Mouse (Mus musculus) testis, postnatal 14 days (tissue): Measurements from ENCODE around the gene Sim2.

Experiments used
- DNase-seq: peaks from one replicate; pipeline ENCODE4 v3.0.0; 2021; ENCODE audit warnings: low spot score

Sim2 gene

DNA sequence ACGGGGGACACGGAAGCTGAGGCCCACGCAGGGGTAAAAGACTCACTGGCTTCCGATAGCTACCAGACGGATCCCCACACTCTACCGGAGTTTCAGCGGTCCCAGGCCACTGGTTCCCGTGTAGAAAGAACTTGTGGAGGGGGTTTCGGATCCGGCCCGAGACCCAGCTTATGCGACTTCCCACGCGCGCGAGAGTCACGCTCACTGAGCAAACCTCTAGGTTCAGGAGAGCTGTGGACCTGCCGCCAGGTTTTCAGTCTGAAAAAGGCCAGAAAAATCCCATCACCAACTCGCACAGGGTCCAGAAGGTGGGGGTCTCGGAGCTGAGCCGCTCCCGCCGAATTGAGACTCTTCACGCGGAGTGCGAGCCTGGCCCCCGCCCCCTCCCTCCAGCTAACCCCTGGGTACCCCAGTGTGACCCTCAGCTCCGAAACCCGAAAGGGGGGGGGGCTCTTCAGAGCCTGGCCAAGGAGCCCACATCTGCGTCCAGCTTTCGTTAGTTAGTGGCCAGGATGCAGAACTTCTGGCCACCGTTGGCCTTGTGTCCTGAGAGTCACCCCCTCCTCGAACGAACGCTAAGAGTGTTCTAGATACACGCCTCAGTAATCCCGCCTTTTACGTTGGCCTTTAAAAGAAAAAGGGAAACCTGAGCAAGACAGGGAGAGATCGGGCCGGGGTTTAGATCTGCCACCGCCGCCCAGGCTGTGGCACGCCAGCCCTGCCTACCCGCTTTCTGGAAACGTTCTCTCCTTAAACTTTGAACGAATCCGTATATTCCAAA is 5.5 kb upstream of the Sim2 start:
- no peak for DNase-seq

DNA sequence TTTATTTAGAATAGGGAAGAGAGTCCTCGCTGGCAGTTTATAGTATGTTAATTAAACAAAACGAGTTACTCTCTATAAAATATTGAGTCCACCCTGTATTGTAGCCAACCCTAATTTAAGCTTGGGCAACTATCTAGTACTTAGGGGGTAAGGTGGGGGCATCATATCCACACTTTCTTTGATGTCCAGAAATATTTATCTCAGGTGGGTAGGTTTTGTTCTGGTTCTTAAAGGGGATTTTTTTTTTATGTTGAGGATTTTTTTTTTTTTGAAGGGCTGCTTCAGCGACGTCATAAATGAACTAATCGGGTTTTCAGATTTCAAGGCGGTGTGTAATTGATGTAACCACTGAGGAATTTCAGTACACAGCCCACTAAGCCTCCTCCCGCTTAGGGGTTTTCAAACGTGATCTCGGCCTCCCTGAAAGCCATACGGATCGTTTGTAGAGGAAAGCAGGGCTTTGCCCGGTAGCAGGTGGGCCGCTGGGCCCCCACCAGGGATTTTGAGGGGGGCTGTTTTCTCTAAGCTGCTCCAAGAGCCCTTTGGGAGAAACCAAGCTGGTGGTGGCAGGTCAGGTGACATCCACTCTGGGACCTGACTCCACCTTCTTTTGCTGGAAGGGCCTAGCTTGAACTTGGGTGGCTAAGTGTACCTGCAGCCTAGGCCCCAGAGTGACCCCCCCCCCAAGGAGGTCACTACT is 4.7 kb upstream of the Sim2 start:
- no peak for DNase-seq

DNA sequence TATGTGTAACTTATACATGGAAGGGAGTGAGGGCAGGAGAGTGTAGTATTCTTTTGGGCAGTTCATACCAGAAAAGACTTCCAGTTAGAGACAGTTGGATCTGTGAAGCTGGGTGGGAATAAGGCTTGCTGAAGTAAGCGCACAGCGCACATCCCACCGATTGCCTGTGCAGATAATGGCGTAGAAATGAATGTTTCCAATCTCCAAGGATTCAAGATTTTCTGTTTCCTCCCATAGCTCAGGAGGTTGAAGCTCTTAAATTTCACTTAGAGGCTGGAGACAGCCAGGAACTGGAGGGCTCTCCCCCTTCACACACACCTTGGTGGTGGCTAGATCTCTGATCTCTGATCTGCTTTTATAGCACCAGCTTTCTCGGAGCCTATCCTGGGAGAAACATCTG is 3.1 kb upstream of the Sim2 start:
- DNase-seq: no peak

DNA sequence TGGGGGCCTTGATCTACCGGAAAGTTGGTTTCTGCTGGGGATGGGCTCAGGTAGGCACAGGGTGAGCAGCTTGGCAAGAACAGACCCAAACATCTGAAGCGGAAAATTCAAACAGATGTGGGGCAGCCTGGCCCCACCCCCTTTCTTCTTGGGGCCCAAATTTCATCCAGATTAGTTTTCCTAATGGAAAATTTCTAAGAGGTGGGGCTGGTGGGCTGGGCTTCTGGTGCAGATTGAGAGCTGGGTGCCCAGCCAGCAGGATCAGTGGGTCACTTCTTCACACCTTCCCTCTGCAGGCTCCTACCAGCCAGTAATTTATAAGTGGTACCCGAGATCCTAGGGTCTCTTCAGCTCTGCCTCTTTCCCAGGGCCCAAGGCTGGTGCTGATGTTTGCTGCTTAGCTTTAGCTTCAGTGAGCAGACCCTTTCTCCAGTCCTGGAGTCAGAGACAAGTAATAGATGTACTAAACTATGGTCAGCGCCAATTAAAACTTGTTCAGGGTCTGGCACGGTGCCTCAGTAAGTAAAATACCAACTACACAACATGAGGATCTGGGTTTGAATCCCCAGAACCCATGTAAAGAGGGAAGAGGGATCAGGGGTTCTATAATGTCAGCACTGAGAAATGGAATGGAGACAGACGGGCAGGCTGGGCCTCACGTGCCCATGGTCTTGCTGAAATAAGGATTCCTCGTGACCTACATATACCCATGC is 2.6 kb upstream of the Sim2 start:
- DNase-seq: no peak

DNA sequence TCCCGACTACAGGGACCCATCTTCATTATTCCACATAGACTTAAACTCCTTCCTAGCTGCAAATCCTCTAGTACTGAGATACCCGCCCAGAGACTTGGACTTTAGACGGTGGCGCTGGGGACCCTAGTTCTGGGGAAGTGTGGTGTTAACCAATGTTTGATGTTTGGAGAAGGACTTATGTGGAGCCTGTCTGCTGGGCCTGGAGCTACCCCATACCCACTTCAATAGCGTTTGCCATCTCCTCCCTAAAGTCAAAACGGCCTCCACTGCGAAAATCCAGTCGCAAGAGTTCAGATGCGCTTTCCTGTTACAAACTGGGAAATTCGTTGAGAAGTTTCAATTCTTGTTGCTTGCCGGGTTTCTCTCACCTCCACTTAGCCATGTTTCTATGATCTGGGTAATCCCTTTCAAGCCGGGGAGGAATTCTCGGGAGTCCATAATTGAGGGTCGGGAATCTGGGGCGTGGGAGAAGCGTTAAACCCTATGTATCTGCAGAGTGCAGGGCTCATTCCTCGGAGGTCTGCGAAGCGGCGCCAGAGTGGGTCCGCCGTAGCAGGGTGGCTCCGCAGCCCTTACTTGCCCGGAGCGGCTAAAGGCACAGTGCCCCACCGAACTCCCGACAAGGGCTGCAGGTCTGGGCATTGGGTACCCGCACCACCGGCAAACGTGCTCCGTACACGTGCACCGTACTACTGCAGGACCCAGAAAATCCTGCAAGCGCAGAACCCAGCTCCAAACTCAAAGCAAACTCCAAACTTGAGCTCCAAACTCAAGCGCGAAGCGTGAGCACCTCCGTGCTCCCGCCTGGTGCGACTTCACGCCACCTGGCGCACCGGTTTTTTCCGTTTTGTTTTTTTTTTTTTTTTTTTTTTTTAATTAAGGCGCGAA is 1.5 kb upstream of the Sim2 start:
- DNase-seq: no peak

DNA sequence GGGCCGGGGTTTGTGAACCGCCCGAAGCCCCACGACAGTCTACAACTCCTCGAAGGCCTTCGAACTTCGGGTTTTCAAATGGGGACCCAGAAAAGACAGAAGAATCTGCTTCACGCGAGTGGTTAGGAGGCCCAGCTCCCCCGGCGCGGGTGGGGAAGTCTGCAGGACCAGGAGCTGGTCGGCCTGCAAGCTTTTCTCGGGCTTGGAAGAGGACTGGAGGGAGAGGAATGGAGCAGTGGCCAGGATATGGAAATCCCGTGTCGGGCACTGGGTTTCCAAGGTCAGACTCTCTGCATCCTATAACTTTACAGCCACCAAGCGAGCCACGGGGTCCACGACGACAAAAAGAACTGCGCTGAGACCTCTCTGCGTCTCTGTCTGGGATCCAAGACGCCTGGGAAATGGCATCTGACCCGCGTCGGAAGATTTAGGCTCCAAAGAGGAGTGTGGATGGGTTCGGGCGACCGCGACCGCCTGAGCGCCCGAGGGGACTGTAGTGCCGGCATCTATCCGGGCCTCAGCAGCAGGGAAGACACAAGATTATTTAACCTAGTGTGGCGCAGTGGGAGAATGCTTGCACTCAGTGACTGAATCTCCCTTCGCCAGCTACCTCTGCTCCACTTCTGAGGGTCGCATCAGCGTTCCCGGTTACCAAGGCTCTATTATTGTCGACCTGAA is 744 bp upstream of the Sim2 start:
- no peak for DNase-seq

DNA sequence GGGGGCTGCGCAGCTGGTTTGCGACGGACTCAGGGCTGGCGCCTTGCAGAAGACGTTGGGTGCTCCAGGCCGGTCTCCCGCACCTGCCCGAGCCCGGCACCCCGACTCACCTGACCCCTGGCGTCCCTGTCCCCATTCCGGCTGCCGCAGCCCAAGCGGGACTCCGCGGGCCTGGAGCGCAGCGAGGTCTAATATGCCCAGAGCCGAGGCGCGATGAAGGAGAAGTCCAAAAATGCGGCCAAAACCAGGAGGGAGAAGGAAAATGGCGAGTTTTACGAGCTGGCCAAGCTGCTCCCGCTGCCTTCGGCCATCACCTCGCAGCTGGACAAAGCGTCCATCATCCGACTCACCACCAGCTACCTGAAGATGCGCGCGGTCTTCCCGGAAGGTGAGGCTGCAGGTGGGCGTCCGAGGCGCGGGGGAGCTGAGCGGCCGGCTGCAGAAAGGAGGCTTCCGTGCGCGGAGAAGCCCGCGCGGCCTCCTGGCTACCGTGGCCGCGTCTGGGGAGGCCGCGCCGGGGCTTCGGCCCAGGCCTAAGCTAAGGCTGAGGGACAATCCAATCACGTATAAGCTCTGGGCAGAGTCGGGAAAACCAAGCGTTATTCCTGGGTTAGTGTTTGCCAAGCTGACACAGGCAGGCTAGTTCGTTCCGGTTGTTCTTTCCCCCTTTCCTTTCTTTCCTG is 1.0 kb downstream of the Sim2 start:
- DNase-seq: no peak

DNA sequence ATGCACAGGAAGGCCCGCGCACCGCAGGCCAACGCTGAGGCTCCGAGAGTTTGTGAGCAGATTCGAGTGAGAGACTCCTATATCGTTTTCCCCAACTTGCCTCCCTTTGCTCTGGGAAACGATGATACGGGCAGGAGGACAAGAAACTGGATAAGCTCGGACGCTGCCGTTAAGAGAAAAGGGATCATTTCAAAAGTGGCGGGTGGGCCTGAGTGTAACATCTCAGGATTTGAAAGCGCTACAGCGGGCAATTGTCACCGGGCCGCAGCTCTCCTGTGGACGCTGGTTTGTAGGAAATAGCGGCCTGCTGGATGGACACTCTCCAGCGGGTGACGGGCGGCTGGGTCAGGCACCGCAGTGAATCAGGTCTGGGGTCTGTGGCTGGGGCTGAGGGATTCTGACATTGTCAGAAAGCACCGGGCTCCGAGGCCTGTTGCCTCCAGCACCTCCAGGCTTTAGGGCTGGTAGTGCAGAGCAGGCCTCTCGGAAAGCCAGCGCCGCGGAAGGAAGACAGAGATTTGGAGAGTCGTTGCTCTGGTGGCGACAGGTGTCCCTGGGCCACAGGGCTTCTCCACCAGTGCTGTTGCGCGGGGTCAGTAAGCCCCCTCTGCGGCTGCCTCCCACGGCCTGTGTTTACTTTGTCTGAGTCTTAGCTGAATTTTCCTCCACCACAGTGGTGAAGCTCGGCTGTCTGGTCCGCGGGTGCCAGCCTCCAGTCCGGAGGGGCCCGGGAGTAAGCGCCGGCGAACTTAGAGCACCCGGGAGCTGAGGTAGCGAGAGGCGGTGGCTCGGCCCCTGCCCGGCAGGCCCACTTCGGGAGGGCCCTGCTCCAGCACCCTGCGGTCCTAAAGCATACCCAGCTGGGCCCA is 2.2 kb downstream of the Sim2 start:
- no peak for DNase-seq

DNA sequence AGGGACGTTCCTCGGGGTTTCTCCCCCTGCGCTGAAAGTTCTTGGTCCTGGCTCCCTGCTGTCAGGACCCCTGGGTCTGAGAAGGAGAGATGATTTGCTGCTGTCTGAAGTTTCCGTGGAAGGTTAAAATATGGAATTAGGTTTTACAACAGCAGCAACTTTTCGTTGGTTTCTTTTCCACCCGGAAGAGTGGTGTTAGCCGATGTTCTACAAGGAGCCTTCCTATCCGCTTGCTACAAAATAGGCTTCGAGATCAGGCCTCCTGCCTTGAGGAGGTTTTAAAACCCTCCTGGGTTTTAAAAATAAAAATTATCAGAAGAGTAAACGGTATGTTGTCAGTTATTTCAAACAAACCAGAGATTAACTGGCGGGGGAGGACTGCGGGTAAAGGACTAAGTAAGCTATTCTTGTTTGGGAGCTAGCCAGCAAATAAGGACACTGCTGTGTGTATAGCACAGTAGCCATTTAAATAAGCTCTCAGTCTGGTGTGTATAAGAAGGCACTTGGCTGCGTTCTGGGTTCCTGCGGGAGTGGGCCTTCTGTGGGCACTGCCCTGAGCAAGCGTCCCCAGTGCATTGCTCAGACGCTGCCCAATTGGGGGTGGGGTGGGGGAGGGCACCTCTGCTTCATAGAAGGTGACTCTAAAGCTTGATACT is 3.0 kb downstream of the Sim2 start:
- no peak for DNase-seq

DNA sequence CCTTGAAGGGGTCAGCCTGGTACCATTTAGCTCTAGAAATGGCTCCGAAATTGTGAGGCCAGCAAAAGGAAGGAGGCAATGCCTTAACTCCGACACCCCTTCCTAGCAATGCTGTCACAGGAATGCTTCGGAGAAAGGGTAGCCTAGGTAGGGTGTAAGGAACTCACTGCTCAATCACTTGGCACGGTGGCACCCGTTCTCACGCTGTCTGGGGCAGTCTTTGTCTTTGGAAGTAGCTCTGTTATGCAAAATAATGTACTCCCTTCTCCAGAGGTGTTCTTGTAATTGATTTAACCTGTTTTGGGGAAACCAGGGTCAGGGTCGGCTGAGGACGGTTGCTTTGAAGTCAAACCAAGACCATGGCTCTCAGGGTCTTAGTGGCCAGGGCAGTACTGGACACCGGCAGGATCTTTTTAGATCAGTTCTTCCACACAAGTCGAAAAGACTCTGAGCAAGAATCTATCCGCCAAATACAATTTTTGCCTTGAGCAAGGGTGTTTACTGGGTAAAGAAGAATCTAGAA is 3.6 kb downstream of the Sim2 start:
- DNase-seq: no peak

DNA sequence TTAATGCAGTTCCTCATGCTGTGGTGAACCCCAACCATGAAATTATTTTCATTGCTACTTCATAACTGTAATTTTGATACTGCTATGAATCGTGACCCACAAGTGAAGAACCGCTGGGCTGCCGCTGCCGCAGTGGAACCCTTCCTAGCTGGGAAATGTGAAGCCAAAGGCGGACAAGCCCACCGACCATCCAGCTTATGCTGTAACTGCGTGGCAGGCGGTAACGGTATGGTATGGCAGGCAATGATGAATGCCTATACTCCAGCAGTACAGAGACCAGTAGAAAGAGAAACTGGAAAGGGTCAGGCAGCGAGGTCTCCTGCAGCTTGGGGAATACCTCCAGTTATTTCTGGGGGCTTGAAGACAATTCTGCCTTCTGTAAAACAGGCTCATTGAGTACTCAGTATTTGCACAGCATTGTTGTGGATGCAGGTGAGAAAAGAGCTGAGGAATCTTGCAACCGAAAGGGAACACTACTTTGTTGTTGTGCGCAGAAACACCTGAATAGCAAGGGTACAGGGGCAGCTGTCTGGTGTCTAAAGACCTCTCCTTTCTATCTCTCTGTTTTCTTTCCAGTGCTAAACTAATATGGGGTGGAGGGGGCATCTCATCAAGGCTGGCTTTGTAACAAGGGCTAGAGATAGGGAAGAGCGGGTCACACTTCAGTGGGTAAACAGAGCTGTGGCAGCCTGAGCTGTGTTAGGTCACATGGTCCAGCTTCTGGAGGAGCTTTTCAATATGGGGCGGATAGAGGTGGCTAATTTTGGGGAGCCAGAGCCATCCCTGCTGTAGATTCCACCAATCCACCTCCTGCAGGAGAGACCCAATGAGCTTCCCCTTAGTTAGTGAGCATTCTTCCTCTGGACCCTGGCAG is 4.3 kb downstream of the Sim2 start:
- no peak for DNase-seq

DNA sequence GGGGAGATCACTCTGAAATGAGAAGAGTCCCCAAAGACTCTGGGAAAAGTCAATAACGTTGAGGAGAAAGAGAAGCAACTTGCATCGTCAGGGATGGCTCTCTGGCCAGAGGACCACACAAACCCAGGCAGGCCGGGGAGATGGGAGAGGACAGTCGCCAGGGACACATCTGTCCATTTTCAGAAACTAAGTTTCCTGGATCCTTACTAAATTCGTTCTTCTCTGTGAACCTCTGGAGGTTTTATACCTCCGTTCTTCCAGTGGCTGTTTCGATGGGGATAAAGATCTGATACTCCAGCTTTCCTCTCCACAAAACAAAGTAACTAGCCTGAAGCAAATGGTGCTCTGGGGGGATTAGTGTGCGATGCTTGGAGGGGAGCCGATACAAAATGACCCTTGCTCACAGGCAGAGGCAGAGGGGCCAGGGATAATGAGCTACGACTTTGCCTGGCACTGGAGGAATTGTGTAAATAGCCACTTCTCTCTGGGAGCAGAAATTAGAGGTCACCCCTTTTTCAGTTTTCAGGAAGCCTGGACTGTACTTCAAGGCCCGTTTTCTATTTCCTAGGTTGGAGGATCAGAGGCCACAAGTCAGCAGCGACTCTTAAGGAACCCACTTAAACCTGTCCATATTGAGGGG is 7.9 kb downstream of the Sim2 start:
- DNase-seq: no peak

DNA sequence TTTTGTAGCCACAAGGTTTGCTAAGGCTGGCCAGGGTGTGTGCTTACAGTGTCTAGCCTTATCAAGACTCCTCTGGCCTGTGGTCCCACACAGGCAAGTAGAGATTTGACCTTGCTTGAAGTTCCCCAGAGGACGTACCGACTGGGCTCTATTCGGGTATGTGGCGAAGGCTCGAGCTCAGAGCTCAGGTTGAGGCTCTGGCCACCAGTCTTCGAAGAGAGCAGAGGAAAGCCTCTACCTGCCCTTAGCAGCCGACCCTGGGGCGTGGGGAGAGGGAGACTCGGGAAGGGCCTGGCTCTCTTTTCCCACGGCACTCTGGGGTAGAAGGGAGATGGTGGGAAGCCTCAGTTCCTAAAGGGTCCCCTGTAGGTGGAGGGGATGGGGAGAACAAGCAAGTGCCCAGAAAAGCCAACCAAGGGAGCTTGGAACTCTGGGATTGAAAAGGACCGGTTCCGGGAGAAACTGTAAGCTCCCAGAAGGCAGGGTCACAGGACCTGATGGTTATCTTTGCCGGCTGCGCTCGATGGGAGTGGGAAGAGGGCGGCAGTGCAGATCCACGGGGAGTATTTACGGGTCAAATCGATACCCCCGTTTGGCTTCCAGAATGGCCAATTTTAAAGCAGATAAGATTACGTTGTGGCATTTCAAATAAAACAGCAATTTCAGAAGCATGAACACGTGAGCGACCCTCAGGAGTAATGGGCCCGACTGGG is 8.6 kb downstream of the Sim2 start:
- no peak for DNase-seq

DNA sequence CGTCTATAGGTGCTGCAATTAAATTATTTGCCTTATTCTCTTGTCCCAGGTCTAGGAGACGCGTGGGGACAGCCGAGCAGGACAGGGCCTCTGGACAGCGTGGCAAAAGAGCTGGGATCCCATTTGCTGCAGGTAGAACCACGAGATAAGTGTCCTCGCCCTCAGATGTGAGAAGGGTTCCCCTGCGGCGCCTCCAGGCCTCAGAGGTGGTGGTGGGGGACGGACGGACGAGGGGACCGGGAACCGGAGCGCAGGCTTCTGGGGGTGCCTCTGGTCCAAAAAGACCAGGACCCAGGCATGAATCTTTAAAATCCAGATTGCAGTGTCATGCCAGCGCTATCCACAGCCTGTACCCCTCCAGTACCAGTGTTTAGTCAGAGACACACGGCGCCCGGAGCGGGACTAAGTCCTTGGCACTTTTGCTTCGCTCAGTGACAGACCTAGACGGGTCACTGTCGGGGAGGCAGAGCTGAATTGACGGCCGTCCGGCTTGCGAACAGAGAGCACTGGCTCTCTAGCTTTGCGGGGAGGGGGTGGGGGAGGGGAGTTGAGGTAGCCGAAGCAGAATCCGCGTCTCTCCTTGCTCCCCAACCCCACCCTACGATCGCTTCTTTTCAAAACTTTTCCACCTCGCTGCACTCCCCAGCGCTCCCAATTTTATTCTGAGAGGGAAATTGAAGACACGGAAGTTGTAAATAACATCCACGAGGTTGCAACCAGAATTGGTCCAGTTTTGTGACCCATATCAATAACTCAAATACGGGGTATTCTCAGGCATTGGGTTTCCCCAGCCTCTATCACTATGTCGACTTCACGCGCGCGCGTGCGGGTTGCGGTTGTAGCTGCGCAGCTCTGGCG is 9.7 kb downstream of the Sim2 start:
- no peak for DNase-seq

DNA sequence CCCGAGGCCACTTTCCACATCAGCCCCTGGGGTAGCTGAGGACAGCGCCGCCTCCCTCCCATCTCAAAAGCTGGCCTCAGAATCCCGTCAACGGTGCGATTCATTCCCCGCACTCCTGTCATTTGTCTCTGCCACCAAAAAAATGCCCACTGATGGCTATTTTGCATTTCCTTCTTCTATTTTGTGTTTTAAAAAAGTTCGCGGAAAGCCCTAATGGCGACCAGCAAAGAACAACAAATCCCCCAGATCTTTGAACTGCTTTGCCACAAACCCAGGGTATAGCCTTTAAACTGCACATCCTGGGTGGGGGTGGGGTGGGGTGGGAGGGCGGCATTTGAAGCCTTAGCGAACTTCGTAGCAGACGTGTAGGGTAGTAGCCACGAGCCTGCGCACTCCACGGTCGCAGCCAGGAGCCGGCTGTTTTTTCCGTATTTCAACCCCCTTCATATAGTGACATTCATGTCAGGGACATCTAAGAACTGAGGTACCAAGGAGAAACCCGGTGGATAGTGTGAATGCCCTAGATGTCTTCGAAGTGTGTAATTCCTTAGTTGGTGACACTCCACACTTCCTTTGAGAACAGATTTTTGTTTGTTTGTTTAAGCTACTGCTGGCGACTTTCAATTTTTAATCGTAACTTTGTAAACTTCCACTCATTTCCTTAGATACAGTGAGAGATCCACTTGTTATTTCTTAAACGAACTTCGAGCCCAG is 10.5 kb downstream of the Sim2 start:
- DNase-seq: no peak
